Mouse (Mus musculus) thymus, adult 2 months (tissue): ENCODE results near the gene Snapc1. TPM values are rescaled to one million over a fixed set of nuclear protein-coding genes. Genes with fewer than 3 reads are reported as not detected.

Source experiments
- DNase-seq: peaks from one replicate; pipeline ENCODE4 v3.0.0; 2021
- H3K27ac ChIP-seq: fragments of 200-500 bp; 2 replicates; pipeline ENCODE4 v1.5.1; 2012; ENCODE audit warnings: low read length, control low read depth; ENCODE audit not compliant: control insufficient read depth, insufficient read depth
- H3K27me3 ChIP-seq: fragments of 200-500 bp; 2 replicates; pipeline ENCODE4 v1.6.1; 2012; ENCODE audit warnings: mild to moderate bottlenecking, low read length, moderate library complexity, mixed read lengths; ENCODE audit not compliant: control insufficient read depth, insufficient read depth
- H3K36me3 ChIP-seq: fragments of 200-500 bp; 2 replicates; pipeline ENCODE4 v1.6.1; 2012; ENCODE audit warnings: mild to moderate bottlenecking, low read length, moderate library complexity; ENCODE audit not compliant: control insufficient read depth, insufficient read depth
- H3K4me1 ChIP-seq: fragments of 200-500 bp; replicated peaks from 2 replicates; pipeline ENCODE4 v1.6.1; 2012; ENCODE audit warnings: low read length; ENCODE audit not compliant: control insufficient read depth, insufficient read depth
- H3K4me3 ChIP-seq: fragments of 200-500 bp; 2 replicates; pipeline ENCODE4 v1.5.1; 2012; ENCODE audit warnings: mild to moderate bottlenecking, low read length, control low read depth, moderate library complexity; ENCODE audit not compliant: control insufficient read depth, insufficient read depth
- CTCF ChIP-seq: fragments of 200-500 bp; IDR thresholded peaks from 2 replicates; pipeline ENCODE4 v1.5.1; 2012; ENCODE audit warnings: mild to moderate bottlenecking, control low read depth, low read length, moderate library complexity, borderline replicate concordance; ENCODE audit not compliant: control insufficient read depth, poor library complexity, insufficient read depth; ENCODE audit errors: extremely low read depth
- POLR2A ChIP-seq: fragments of 200-500 bp; IDR thresholded peaks from 2 replicates; pipeline ENCODE4 v1.6.1; 2012; ENCODE audit warnings: mild to moderate bottlenecking, low read length, control low read depth, moderate library complexity; ENCODE audit not compliant: control insufficient read depth, poor library complexity, insufficient read depth; ENCODE audit errors: extremely low read depth
- WGBS: fragments of 180-500 bp; shearing (Covaris S2); methylation state at CpG from one replicate; pipeline ENCODE4 v1.1.7; 2018; 5-methylcytosine and 5-hydroxymethylcytosine counted together
- polyA plus RNA-seq: library from polyadenylated mRNA; depleted of rRNA; stranded (reverse); fragments of >200 nt; gene quantifications from 2 replicates; pipeline ENCODE4 v1.2.3, GENCODE M21; 2012; rRNA removed

Gene Snapc1
- 9.3 and 9.9 TPM in 2 replicates for polyA plus RNA-seq

- WGBS: 2% methylated on average over 60 of the region's 60 CpGs
- Histone ChIP-seq H3K27me3 (no peaks in the 10 kb centered on the region), H3K27ac (no peak within 1 kb of the TSS), H3K4me1 (peaks cover 7% of the 10 kb centered on the region; the same call in 1 of the 2 replicates), H3K4me3 (peak within 1 kb of the TSS; percentile 92), H3K36me3 (peaks cover 16% of the 10 kb centered on the region)
- TF ChIP-seq POLR2A: peak; percentile 69; the same call in 1 of the 2 replicates
- no peak for TF ChIP-seq CTCF
- DNase-seq: peak; percentile 97
These were observed at the start of gene Snapc1 for GRCm38 (mm10) chr12:73964291-73965281. Gene Snapc1 (plus strand): TSS chr12:73964481.

- no peak overlapping the region for H3K4me3 ChIP-seq
- TF ChIP-seq POLR2A: no peak
- no peak for TF ChIP-seq CTCF
- H3K27me3 ChIP-seq: no peaks in the 10 kb centered on the region
- no peak for DNase-seq
- H3K4me1 ChIP-seq: no peaks in the 10 kb centered on the region
- H3K36me3 ChIP-seq: no peaks in the 10 kb centered on the region
- WGBS: 98% methylated on average over 5 of the region's 5 CpGs
- H3K27ac ChIP-seq: no peak overlapping the region
These were observed 45.8 kb upstream of the Snapc1 start for GRCm38 (mm10) chr12:73918479-73918878.

- H3K36me3 ChIP-seq: peaks cover 69% of the 10 kb centered on the region
- TF ChIP-seq CTCF (no peak), POLR2A (no peak)
- WGBS: 97% methylated on average over 3 of the region's 3 CpGs
- DNase-seq: no peak
- no peaks in the 10 kb centered on the region for H3K4me1 ChIP-seq
- no peak overlapping the region for H3K4me3 ChIP-seq
- no peak overlapping the region for H3K27ac ChIP-seq
- no peaks in the 10 kb centered on the region for H3K27me3 ChIP-seq
These were observed 34.0 kb upstream of the Snapc1 start for GRCm38 (mm10) chr12:73930266-73930665.

GRCm38 (mm10) chr12:73931274-73931673 is 33.0 kb upstream of the Snapc1 start:
- peak; percentile 62 for DNase-seq
- H3K27me3 ChIP-seq: no peaks in the 10 kb centered on the region
- 49% methylated on average over 5 of the region's 5 CpGs for WGBS
- peaks cover 69% of the 10 kb centered on the region for H3K36me3 ChIP-seq
- H3K27ac ChIP-seq: no peak overlapping the region
- no peak overlapping the region for H3K4me3 ChIP-seq
- TF ChIP-seq POLR2A: no peak
- TF ChIP-seq CTCF: no peak
- no peaks in the 10 kb centered on the region for H3K4me1 ChIP-seq

- no peak overlapping the region for H3K4me3 ChIP-seq
- H3K27ac ChIP-seq: no peak overlapping the region
- no peaks in the 10 kb centered on the region for H3K27me3 ChIP-seq
- peaks cover 74% of the 10 kb centered on the region for H3K36me3 ChIP-seq
- TF ChIP-seq POLR2A: no peak
- no peak for TF ChIP-seq CTCF
- DNase-seq: no peak
- WGBS: 96% methylated on average over 2 of the region's 2 CpGs
- no peaks in the 10 kb centered on the region for H3K4me1 ChIP-seq
These were observed 29.8 kb upstream of the Snapc1 start for GRCm38 (mm10) chr12:73934528-73934927.

- WGBS: 100% methylated on average over 1 of the region's 1 CpGs
- Histone ChIP-seq H3K27me3 (no peaks in the 10 kb centered on the region), H3K36me3 (peaks cover 76% of the 10 kb centered on the region), H3K4me1 (no peaks in the 10 kb centered on the region), H3K27ac (no peak within 1 kb of the TSS), H3K4me3 (no peak within 1 kb of the TSS)
- TF ChIP-seq POLR2A (no peak), CTCF (no peak)
- DNase-seq: no peak
These were observed 26.9 kb upstream of the Snapc1 start, which contains the start of gene Gm49321 for GRCm38 (mm10) chr12:73937353-73937752. Gene Gm49321 (plus strand): TSS chr12:73937653.
